Mouse (Mus musculus) forebrain, embryonic 14.5 days (tissue): ENCODE results near the gene Primpol. TPM values are rescaled to one million over a fixed set of nuclear protein-coding genes. Genes with fewer than 3 reads are reported as not detected.

Source experiments
- ATAC-seq: fragments of 200-750 bp; cut with Nextera tagmentation; 2 replicates; pipeline ENCODE4 v1.8.0; 2017; ENCODE audit warnings: mild to moderate bottlenecking, moderate library complexity
- DNase-seq: peaks from one replicate; pipeline ENCODE4 v3.0.0-alpha.2; 2015; ENCODE audit warnings: low spot score
- H3K27ac ChIP-seq: fragments of 300-500 bp; sonication (generic); 2 replicates; pipeline ENCODE4 v1.5.1; 2014; ENCODE audit warnings: low read depth, mild to moderate bottlenecking, control low read depth, low read length, moderate library complexity
- H3K27me3 ChIP-seq: fragments of 300-500 bp; sonication (generic); replicated peaks from 2 replicates; pipeline ENCODE4 v1.6.1; 2014; ENCODE audit warnings: low read length, control low read depth, mixed read lengths; ENCODE audit not compliant: control insufficient read depth, insufficient read depth
- H3K36me3 ChIP-seq: fragments of 300-500 bp; sonication (generic); 2 replicates; pipeline ENCODE4 v1.6.1; 2014; ENCODE audit warnings: low read length, control low read depth; ENCODE audit not compliant: control insufficient read depth, insufficient read depth
- H3K4me1 ChIP-seq: fragments of 300-500 bp; sonication (generic); 2 replicates; pipeline ENCODE4 v1.6.1; 2014; ENCODE audit warnings: antibody characterized with exemption, low read length, control low read depth; ENCODE audit not compliant: control insufficient read depth, insufficient read depth
- H3K4me2 ChIP-seq: fragments of 300-500 bp; sonication (generic); 2 replicates; pipeline ENCODE4 v1.6.1; 2014; ENCODE audit warnings: mild to moderate bottlenecking, control low read depth, low read length
- H3K4me3 ChIP-seq: fragments of 300-500 bp; sonication (generic); 2 replicates; pipeline ENCODE4 v1.5.1; 2014; ENCODE audit warnings: low read depth, low read length, control low read depth
- H3K9ac ChIP-seq: fragments of 300-500 bp; sonication (generic); 2 replicates; pipeline ENCODE4 v1.6.1; 2014; ENCODE audit warnings: mild to moderate bottlenecking, low read length, control low read depth, moderate library complexity
- H3K9me3 ChIP-seq: fragments of 300-500 bp; sonication (generic); replicated peaks from 2 replicates; pipeline ENCODE4 v1.6.1; 2016; ENCODE audit warnings: low read length, control low read depth, mixed read lengths; ENCODE audit not compliant: control insufficient read depth
- WGBS: fragments of 180-500 bp; shearing (Covaris S2); extraction: QIAGEN DNeasy Blood & Tissue Kit; methylation state at CpG from one replicate; pipeline ENCODE4 v1.1.7; 2014; 5-methylcytosine and 5-hydroxymethylcytosine counted together
- polyA plus RNA-seq: library from polyadenylated mRNA; unstranded; fragments of >200 nt; fragmentation: Nextera tagmentation; extraction: Ambion mirVana; gene quantifications from 2 replicates; pipeline ENCODE4 v1.2.1, GENCODE M21; 2014

Primpol gene
- polyA plus RNA-seq, 1 experiment from 2014 or later = 6.7 TPM

GRCm38 (mm10) chr8:46559428-46559827 is 57.6 kb downstream of the Primpol start:
- H3K9ac ChIP-seq = no peak overlapping the region
- no peaks in the 10 kb centered on the region for H3K4me1 ChIP-seq
- H3K4me3 ChIP-seq = no peak overlapping the region
- DNase-seq (peak; percentile 36), ATAC-seq (no peak)
- H3K36me3 ChIP-seq = peaks cover 26% of the 10 kb centered on the region; the same call in 1 of the 2 replicates
- H3K4me2 ChIP-seq = no peak overlapping the region
- 76% methylated on average over 6 of the region's 6 CpGs for WGBS
- H3K9me3 ChIP-seq = no peaks in the 10 kb centered on the region
- no peak overlapping the region for H3K27ac ChIP-seq
- no peaks in the 10 kb centered on the region for H3K27me3 ChIP-seq

GRCm38 (mm10) chr8:46552441-46552765 is 64.6 kb downstream of the Primpol start:
- WGBS = 3% methylated on average over 10 of the region's 10 CpGs
- Histone ChIP-seq H3K4me3 (peak overlapping the region; percentile 63), H3K36me3 (peaks cover 9% of the 10 kb centered on the region; the same call in 1 of the 2 replicates), H3K9me3 (no peaks in the 10 kb centered on the region), H3K4me1 (peaks cover 6% of the 10 kb centered on the region; the same call in 1 of the 2 replicates), H3K9ac (peak overlapping the region; percentile 59), H3K4me2 (peak overlapping the region; percentile 75), H3K27me3 (no peaks in the 10 kb centered on the region), H3K27ac (no peak overlapping the region)
- DNase-seq = no peak
- no peak for ATAC-seq

GRCm38 (mm10) chr8:46551615-46552440 is 65.2 kb downstream of the Primpol start, which contains the start of gene Cenpu:
Gene Cenpu (plus strand): TSS chr8:46552028.
- Histone ChIP-seq H3K27ac (peak within 1 kb of the TSS; percentile 76), H3K4me2 (peak within 1 kb of the TSS; percentile 75), H3K9ac (peak within 1 kb of the TSS; percentile 59), H3K9me3 (no peaks in the 10 kb centered on the region), H3K27me3 (no peaks in the 10 kb centered on the region), H3K36me3 (peaks cover 6% of the 10 kb centered on the region; the same call in 1 of the 2 replicates), H3K4me1 (peaks cover 6% of the 10 kb centered on the region; the same call in 1 of the 2 replicates), H3K4me3 (peak within 1 kb of the TSS; percentile 63)
- DNase-seq (peak; percentile 100), ATAC-seq (peak; percentile 99)
- under 1% methylated on average over 50 of the region's 50 CpGs for WGBS

GRCm38 (mm10) chr8:46551029-46551428 is 66.0 kb downstream of the Primpol start:
- peak; percentile 24 for DNase-seq
- peaks cover 6% of the 10 kb centered on the region; the same call in 1 of the 2 replicates for H3K4me1 ChIP-seq
- peak overlapping the region; percentile 48 for H3K4me2 ChIP-seq
- no peak overlapping the region for H3K27ac ChIP-seq
- ATAC-seq = no peak
- H3K27me3 ChIP-seq = no peaks in the 10 kb centered on the region
- no peak overlapping the region for H3K9ac ChIP-seq
- no peaks in the 10 kb centered on the region for H3K9me3 ChIP-seq
- WGBS = 53% methylated on average over 4 of the region's 4 CpGs
- H3K36me3 ChIP-seq = peaks cover 3% of the 10 kb centered on the region; the same call in 1 of the 2 replicates
- H3K4me3 ChIP-seq = peak overlapping the region; percentile 63

- Histone ChIP-seq H3K27ac (no peak overlapping the region), H3K9me3 (no peaks in the 10 kb centered on the region), H3K4me3 (no peak overlapping the region), H3K36me3 (no peaks in the 10 kb centered on the region), H3K4me1 (peaks cover 6% of the 10 kb centered on the region; the same call in 1 of the 2 replicates), H3K27me3 (no peaks in the 10 kb centered on the region), H3K4me2 (no peak overlapping the region), H3K9ac (no peak overlapping the region)
- DNase-seq (no peak), ATAC-seq (no peak)
- WGBS = 88% methylated on average over 8 of the region's 8 CpGs
Observed at GRCm38 (mm10) chr8:46550058-46550457, 67.0 kb downstream of the Primpol start.

- H3K9me3 ChIP-seq = no peaks in the 10 kb centered on the region
- DNase-seq (peak; percentile 83), ATAC-seq (no peak)
- WGBS = 61% methylated on average over 4 of the region's 4 CpGs
- no peak overlapping the region for H3K27ac ChIP-seq
- H3K36me3 ChIP-seq = no peaks in the 10 kb centered on the region
- no peak overlapping the region for H3K9ac ChIP-seq
- no peaks in the 10 kb centered on the region for H3K27me3 ChIP-seq
- H3K4me1 ChIP-seq = 0 out of 2 replicates have a peak, but pooled peaks cover 2% of the 10 kb centered on the region
- H3K4me3 ChIP-seq = no peak overlapping the region
- no peak overlapping the region for H3K4me2 ChIP-seq
Observed at GRCm38 (mm10) chr8:46547245-46547644, 69.8 kb downstream of the Primpol start.

- no peaks in the 10 kb centered on the region for H3K36me3 ChIP-seq
- no peaks in the 10 kb centered on the region for H3K9me3 ChIP-seq
- 79% methylated on average over 11 of the region's 11 CpGs for WGBS
- no peak overlapping the region for H3K4me2 ChIP-seq
- DNase-seq (no peak), ATAC-seq (no peak)
- H3K27ac ChIP-seq = no peak overlapping the region
- no peak overlapping the region for H3K4me3 ChIP-seq
- H3K9ac ChIP-seq = no peak overlapping the region
- H3K4me1 ChIP-seq = 0 out of 2 replicates have a peak, but pooled peaks cover 2% of the 10 kb centered on the region
- H3K27me3 ChIP-seq = no peaks in the 10 kb centered on the region
Observed at GRCm38 (mm10) chr8:46546431-46547176, 70.4 kb downstream of the Primpol start.

GRCm38 (mm10) chr8:46545854-46546253 is 71.2 kb downstream of the Primpol start:
- Histone ChIP-seq H3K4me1 (no peaks in the 10 kb centered on the region), H3K9me3 (no peaks in the 10 kb centered on the region), H3K27ac (no peak overlapping the region), H3K4me3 (no peak overlapping the region), H3K9ac (no peak overlapping the region), H3K4me2 (no peak overlapping the region), H3K36me3 (no peaks in the 10 kb centered on the region), H3K27me3 (no peaks in the 10 kb centered on the region)
- WGBS = 88% methylated on average over 5 of the region's 5 CpGs
- DNase-seq (no peak), ATAC-seq (no peak)
